ENCODE assay signal across 9 mouse cellular contexts in the genomic region with DNA sequence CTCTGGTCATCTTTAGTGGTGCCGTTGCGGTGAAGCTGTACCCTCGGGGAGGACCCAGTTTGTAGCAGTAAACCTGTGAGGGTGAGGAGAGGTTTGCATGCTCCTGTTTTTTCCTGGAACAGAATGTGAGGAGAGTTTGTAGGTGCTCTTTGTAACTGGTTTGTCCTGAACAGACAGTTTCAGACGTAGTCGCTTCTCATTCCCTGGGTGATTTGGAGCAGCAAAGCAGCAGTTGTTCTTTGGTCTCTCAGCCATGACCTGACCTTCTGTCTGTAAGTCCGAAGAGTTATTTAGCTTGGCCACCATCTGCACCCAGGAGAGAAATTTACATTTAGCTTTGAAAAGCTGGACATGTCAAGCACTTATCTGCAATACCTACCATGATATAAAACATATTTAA.
A peak's percentile ranks its signal among the peaks of the same experiment; 100 is the strongest.
DNase-seq lines count a peak whose midpoint lies in the region; ATAC-seq and TF ChIP-seq lines count a peak whose summit lies in the region.
"Had no signal": no experiment of that assay in that cellular context is flagged by ENCODE, and none has a peak within 500 bp of the region (broad histone marks: within the 10 kb centered on the region; RNA-seq: fewer than 3 reads in every experiment).

No protein-coding gene starts in this region.

- WGBS in limb, embryonic 11.5 days = 85% methylated on average over 6 of the region's 6 CpGs
- WGBS in limb, embryonic 10.5 days = 78% methylated on average over 6 of the region's 6 CpGs
- whole genome bisulfite sequencing in forebrain, embryonic 11.5 days = 18% methylated on average over 6 of the region's 6 CpGs
- WGBS in hindbrain, postnatal 0 days = 28% methylated on average over 6 of the region's 6 CpGs

- no peak overlapping the region for H3K27ac ChIP-seq in limb, embryonic 11.5 days (replicated peaks; ENCODE audit: low read depth, low read length)
- no peak overlapping the region for H3K27ac ChIP-seq in limb, embryonic 10.5 days
- no peak overlapping the region for H3K27ac ChIP-seq in forebrain, embryonic 11.5 days (ENCODE audit: low read depth, low read length)
- H3K27ac ChIP-seq in hindbrain, postnatal 0 days = peak overlapping the region; percentile 54; the same call in 1 of the 2 replicates
- H3K27ac ChIP-seq: liver, embryonic 13.5 days had no signal

- no peak overlapping the region for H3K4me3 ChIP-seq in limb, embryonic 11.5 days (ENCODE audit: low read depth, low read length)
- no peak overlapping the region for H3K4me3 ChIP-seq in limb, embryonic 10.5 days
- H3K4me3 ChIP-seq in forebrain, embryonic 11.5 days (ENCODE audit: low read depth, low read length) = no peak overlapping the region
- no peak overlapping the region for H3K4me3 ChIP-seq in hindbrain, postnatal 0 days (ENCODE audit: low read length)
- H3K4me3 ChIP-seq: liver, embryonic 13.5 days had no signal

- H3K9me3 ChIP-seq in limb, embryonic 11.5 days (ENCODE audit: control insufficient read depth, low read length) = no peaks in the 10 kb centered on the region
- no peaks in the 10 kb centered on the region for H3K9me3 ChIP-seq in limb, embryonic 10.5 days (replicated peaks)
- no peaks in the 10 kb centered on the region for H3K9me3 ChIP-seq in forebrain, embryonic 11.5 days (ENCODE audit: control insufficient read depth, low read length)
- H3K9me3 ChIP-seq in hindbrain, postnatal 0 days (ENCODE audit: low read length) = no peaks in the 10 kb centered on the region
- H3K9me3 ChIP-seq: liver, embryonic 13.5 days had no signal

- ATAC-seq in limb, embryonic 11.5 days (ENCODE audit: insufficient number of reproducible peaks, low FRiP score, low TSS enrichment, low read depth) = no peak
- ATAC-seq in forebrain, embryonic 11.5 days (replicated peaks; ENCODE audit: low FRiP score) = peak; percentile 37; the same call in 1 of the 2 replicates
- no peak for ATAC-seq in hindbrain, postnatal 0 days
- ATAC-seq: intestine, postnatal 0 days had no signal

- no peak overlapping the region for H3K4me2 ChIP-seq in limb, embryonic 11.5 days (ENCODE audit: low read depth, severe bottlenecking)
- no peak overlapping the region for H3K4me2 ChIP-seq in forebrain, embryonic 11.5 days (ENCODE audit: low read depth, low read length, severe bottlenecking)
- 0 out of 2 replicates have a peak overlapping the region, but pooled peaks have one; percentile 3 for H3K4me2 ChIP-seq in hindbrain, postnatal 0 days (ENCODE audit: low read depth, low read length)
- H3K4me2 ChIP-seq: liver, embryonic 13.5 days had no signal

- TF ChIP-seq CTCF in hindbrain, postnatal 0 days (IDR thresholded peaks at IDR 0.05; ENCODE audit: low read depth) = no peak

- H3K9ac ChIP-seq in limb, embryonic 11.5 days (ENCODE audit: low read length) = no peak overlapping the region
- H3K9ac ChIP-seq in forebrain, embryonic 11.5 days (ENCODE audit: low read length) = no peak overlapping the region
- no peak overlapping the region for H3K9ac ChIP-seq in hindbrain, postnatal 0 days (replicated peaks; ENCODE audit: low read length)
- H3K9ac ChIP-seq: liver, embryonic 13.5 days had no signal

- H3K36me3 ChIP-seq in limb, embryonic 11.5 days (ENCODE audit: control insufficient read depth, insufficient read depth, low read length) = no peaks in the 10 kb centered on the region
- H3K36me3 ChIP-seq in limb, embryonic 10.5 days = no peaks in the 10 kb centered on the region
- no peaks in the 10 kb centered on the region for H3K36me3 ChIP-seq in forebrain, embryonic 11.5 days (ENCODE audit: control insufficient read depth, insufficient read depth, low read length)
- no peaks in the 10 kb centered on the region for H3K36me3 ChIP-seq in hindbrain, postnatal 0 days (ENCODE audit: insufficient read depth, low read length)
- H3K36me3 ChIP-seq: liver, embryonic 13.5 days had no signal

- peak; percentile 17 for DNase-seq in limb, embryonic 11.5 days (ENCODE audit: low spot score)
- DNase-seq in limb, embryonic 10.5 days (ENCODE audit: low spot score) = no peak
- no peak for DNase-seq in forebrain, embryonic 11.5 days (ENCODE audit: low spot score)
- no peak for DNase-seq in hindbrain, postnatal 0 days (ENCODE audit: low spot score)
- DNase-seq in retina, postnatal 1 day = peak; percentile 26
- no peak for DNase-seq in left cerebral cortex, adult 18-20 months (ENCODE audit: low spot score in 2 of 2)
- no peak for DNase-seq in right cerebral cortex, postnatal 36 days (ENCODE audit: low spot score in 2 of 2)
- DNase-seq: liver, embryonic 13.5 days had no signal

- H3K4me1 ChIP-seq in limb, embryonic 11.5 days (ENCODE audit: control insufficient read depth, insufficient read depth, low read length) = no peaks in the 10 kb centered on the region
- no peaks in the 10 kb centered on the region for H3K4me1 ChIP-seq in limb, embryonic 10.5 days
- peaks cover 10% of the 10 kb centered on the region; the same call in 1 of the 2 replicates for H3K4me1 ChIP-seq in forebrain, embryonic 11.5 days (replicated peaks; ENCODE audit: control insufficient read depth, insufficient read depth, low read length)
- H3K4me1 ChIP-seq in hindbrain, postnatal 0 days (ENCODE audit: insufficient read depth, low read length) = 0 out of 2 replicates have a peak, but pooled peaks cover 4% of the 10 kb centered on the region
- H3K4me1 ChIP-seq: liver, embryonic 13.5 days had no signal

- H3K27me3 ChIP-seq in limb, embryonic 11.5 days (ENCODE audit: control insufficient read depth, insufficient read depth, low read length) = no peaks in the 10 kb centered on the region
- H3K27me3 ChIP-seq in limb, embryonic 10.5 days (ENCODE audit: low read depth, poor library complexity, severe bottlenecking) = no peaks in the 10 kb centered on the region
- no peaks in the 10 kb centered on the region for H3K27me3 ChIP-seq in forebrain, embryonic 11.5 days (ENCODE audit: control insufficient read depth, insufficient read depth, low read length)
- no peaks in the 10 kb centered on the region for H3K27me3 ChIP-seq in hindbrain, postnatal 0 days (ENCODE audit: insufficient read depth, low read length)
- H3K27me3 ChIP-seq: liver, embryonic 13.5 days had no signal

Comparison
In these comparisons a context has a peak if more than half of its experiments do, and no peak if none do; other contexts are left out.
1. DNase-seq: peak in limb, embryonic 11.5 days (single experiment) and retina, postnatal 1 day (single experiment); none in limb, embryonic 10.5 days (single experiment), forebrain, embryonic 11.5 days (single experiment), hindbrain, postnatal 0 days (single experiment), left cerebral cortex, adult 18-20 months (0 of 2) and right cerebral cortex, postnatal 36 days (0 of 2).